Comparison of ENCODE assay signal across 8 mouse cellular contexts in the genomic region with DNA sequence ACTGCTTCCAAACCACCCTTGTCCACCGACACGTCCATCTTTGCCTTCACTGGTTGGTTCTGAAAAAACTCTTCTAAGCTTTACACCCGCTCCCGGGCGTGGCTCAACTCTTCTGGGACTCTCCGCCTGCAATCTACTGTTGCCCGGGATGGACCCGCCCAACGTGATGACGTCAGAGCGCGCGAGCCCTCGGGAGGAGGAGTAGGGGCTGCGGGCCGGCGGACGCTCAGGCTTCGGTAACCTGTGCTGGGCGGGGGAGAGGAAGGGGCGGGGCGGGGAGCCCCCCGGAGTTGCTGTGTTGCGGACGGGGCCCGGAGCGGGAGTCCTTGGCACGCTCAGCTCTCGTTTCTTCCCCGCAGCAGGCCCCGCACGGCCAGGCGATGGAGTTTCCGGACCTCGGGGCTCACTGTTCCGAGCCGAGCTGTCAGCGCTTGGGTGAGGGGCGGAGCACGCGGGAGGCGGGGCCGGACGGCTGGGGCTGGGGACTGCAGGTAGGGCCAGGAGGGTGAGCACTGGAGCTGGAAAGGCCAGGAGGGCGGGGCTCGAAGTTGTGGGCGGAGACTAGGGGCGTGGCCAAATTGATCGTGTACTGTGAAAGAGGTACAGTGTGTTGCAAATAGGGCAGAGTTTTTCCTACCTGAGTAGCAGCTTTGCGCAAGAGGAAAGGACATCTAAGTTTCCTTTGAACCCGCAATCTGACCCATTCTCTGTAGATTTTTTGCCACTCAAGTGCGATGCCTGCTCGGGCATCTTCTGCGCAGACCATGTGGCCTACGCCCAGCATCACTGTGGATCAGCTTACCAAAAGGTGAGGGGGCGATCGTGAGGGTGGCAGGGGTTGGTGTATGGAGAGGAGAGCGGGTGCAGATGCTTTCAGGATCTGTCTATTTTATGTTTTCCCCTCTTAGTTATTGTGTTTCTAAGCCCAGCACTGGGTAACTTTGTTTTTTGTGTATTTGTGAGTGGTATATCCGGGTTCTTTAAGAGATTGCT. TPM values are rescaled to one million over a fixed set of nuclear protein-coding genes. Genes with fewer than 3 reads are reported as not detected.
A peak's percentile ranks its signal among the peaks of the same experiment; 100 is the strongest.
DNase-seq lines count a peak whose midpoint lies in the region; ATAC-seq and TF ChIP-seq lines count a peak whose summit lies in the region.

Zfand2b (plus strand) TSS at position 175 of the 993 bp plus-strand sequence.

- H3K27me3 ChIP-seq in kidney, embryonic 14.5 days (ENCODE audit: control insufficient read depth, insufficient read depth, low read length) = no peaks in the 10 kb centered on the region
- no peaks in the 10 kb centered on the region for H3K27me3 ChIP-seq in limb, embryonic 15.5 days

- no peak for TF ChIP-seq CTCF in bone marrow macrophage, adult 2 months (IDR thresholded peaks at IDR 0.05; ENCODE audit: low read depth, low read length)
- no peak for TF ChIP-seq CTCF in embryonic fibroblast, embryonic 13.5 days (IDR thresholded peaks at IDR 0.05; ENCODE audit: borderline replicate concordance, insufficient read depth, low read length)

- H3K9me3 ChIP-seq in kidney, embryonic 14.5 days (ENCODE audit: control insufficient read depth, low read length) = no peaks in the 10 kb centered on the region
- no peaks in the 10 kb centered on the region for H3K9me3 ChIP-seq in limb, embryonic 15.5 days

- H3K36me3 ChIP-seq in kidney, embryonic 14.5 days (ENCODE audit: control insufficient read depth, insufficient read depth, low read length) = peaks cover 31% of the 10 kb centered on the region
- H3K36me3 ChIP-seq in limb, embryonic 15.5 days = peaks cover 42% of the 10 kb centered on the region

- peak; percentile 97 for DNase-seq in A20 (ENCODE audit: low read depth, low spot score)
- peak; percentile 94 to 96 for DNase-seq in heart, adult 9 months (ENCODE audit: low spot score in 2 of 2)
- peak; percentile 78 to 90 for DNase-seq in monocyte, adult 2 months (ENCODE audit: low read depth in 1 of 2, low spot score in 2 of 2)
- peak; percentile 96 to 97 for DNase-seq in spleen, postnatal 36 days (ENCODE audit: low spot score in 2 of 2)

- TF ChIP-seq POLR2A in bone marrow macrophage, adult 2 months (IDR thresholded peaks at IDR 0.05; ENCODE audit: borderline replicate concordance, low read depth, low read length) = no peak
- TF ChIP-seq POLR2A in embryonic fibroblast, embryonic 13.5 days (IDR thresholded peaks at IDR 0.05; ENCODE audit: low read depth, low read length) = peak; percentile 86

- H3K4me3 ChIP-seq in bone marrow macrophage, adult 2 months (ENCODE audit: insufficient read depth, low read length) = peak within 1 kb of the TSS; percentile 67
- peak within 1 kb of the TSS; percentile 71 for H3K4me3 ChIP-seq in embryonic fibroblast, embryonic 13.5 days (ENCODE audit: insufficient read depth, low read length)
- H3K4me3 ChIP-seq in kidney, embryonic 14.5 days (ENCODE audit: low read length) = peak within 1 kb of the TSS; percentile 68
- H3K4me3 ChIP-seq in limb, embryonic 15.5 days = peak within 1 kb of the TSS; percentile 80

- peak within 1 kb of the TSS; percentile 36; the same call in 1 of the 2 replicates for H3K27ac ChIP-seq in bone marrow macrophage, adult 2 months (ENCODE audit: insufficient read depth, low read depth, low read length)
- H3K27ac ChIP-seq in embryonic fibroblast, embryonic 13.5 days (ENCODE audit: insufficient read depth, low read length) = no peak within 1 kb of the TSS
- peak within 1 kb of the TSS; percentile 70 for H3K27ac ChIP-seq in kidney, embryonic 14.5 days (ENCODE audit: low read depth, low read length)
- H3K27ac ChIP-seq in limb, embryonic 15.5 days = peak within 1 kb of the TSS; percentile 94

- H3K4me2 ChIP-seq in kidney, embryonic 14.5 days (replicated peaks; ENCODE audit: low read depth, low read length) = peak within 1 kb of the TSS; percentile 48
- peak within 1 kb of the TSS; percentile 76 for H3K4me2 ChIP-seq in limb, embryonic 15.5 days

- 2% methylated on average over 57 of the region's 59 CpGs for WGBS in kidney, embryonic 14.5 days
- under 1% methylated on average over 59 of the region's 59 CpGs for WGBS in limb, embryonic 15.5 days

- peaks cover 8% of the 10 kb centered on the region for H3K4me1 ChIP-seq in bone marrow macrophage, adult 2 months (ENCODE audit: control insufficient read depth, insufficient read depth, low read length)
- H3K4me1 ChIP-seq in embryonic fibroblast, embryonic 13.5 days (ENCODE audit: control insufficient read depth, insufficient read depth, low read length) = no peaks in the 10 kb centered on the region; the same call in 1 of the 2 replicates
- peaks cover 5% of the 10 kb centered on the region for H3K4me1 ChIP-seq in kidney, embryonic 14.5 days (ENCODE audit: control insufficient read depth, insufficient read depth, low read length)
- peaks cover 15% of the 10 kb centered on the region for H3K4me1 ChIP-seq in limb, embryonic 15.5 days

- peak; percentile 98 for ATAC-seq in kidney, embryonic 14.5 days (ENCODE audit: low FRiP score, low TSS enrichment)
- peak; percentile 98 for ATAC-seq in limb, embryonic 15.5 days (ENCODE audit: insufficient number of reproducible peaks, low FRiP score, low TSS enrichment, low read depth)

- H3K9ac ChIP-seq in kidney, embryonic 14.5 days (ENCODE audit: low read depth, low read length) = peak within 1 kb of the TSS; percentile 68
- peak within 1 kb of the TSS; percentile 79 for H3K9ac ChIP-seq in limb, embryonic 15.5 days

RNA-seq across cellular contexts. Expression of gene Zfand2b, which starts in this region (rescaled TPM):
- polyA plus RNA-seq in bone marrow macrophage, adult 2 months (2012; ENCODE audit: insufficient read depth, insufficient read length, missing spikeins) = 28.3 and 34.6 TPM in 2 replicates
- polyA plus RNA-seq in embryonic fibroblast, embryonic 13.5 days (2011; ENCODE audit: insufficient read length, low read depth, missing spikeins) = 11.8 and 14.8 TPM in 2 replicates
- 39.6 and 40.0 TPM in 2 replicates for polyA plus RNA-seq in kidney, embryonic 14.5 days (2014; fragmentation: Nextera tagmentation; extraction: Ambion mirVana)
- polyA plus RNA-seq in limb, embryonic 15.5 days (2015; fragmentation: Nextera tagmentation; extraction: Ambion mirVana) = 44.4 and 48.6 TPM in 2 replicates
